Mouse (Mus musculus): ENCODE measurements at regions not wholly inside any gene's neighbourhood (a gene's known extent, or its start where the extent isn't known, plus 50 kb on each side); places are given as distances from the start of the nearest gene placed in this dataset.
A peak's percentile ranks its signal among the peaks of the same experiment; 100 is the strongest.

DNA sequence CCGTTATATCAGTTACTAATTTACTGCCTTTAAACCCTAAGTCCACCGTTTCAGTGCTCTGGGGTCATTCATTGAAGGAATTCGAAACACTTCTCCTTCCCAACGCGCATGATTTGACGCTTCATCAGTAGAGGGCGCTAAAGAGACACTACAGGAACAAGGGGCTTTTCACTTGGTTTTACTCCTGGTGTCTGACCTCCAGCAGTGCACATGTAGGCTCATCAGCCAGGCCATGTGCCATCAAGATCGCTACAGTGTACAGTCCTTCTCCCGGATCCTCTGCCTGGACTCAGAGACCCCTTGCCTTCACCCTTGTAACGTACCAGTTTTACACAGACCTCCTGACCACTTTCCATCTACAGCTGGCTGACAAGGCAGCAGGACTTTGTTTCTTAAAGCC lies 250.7 kb upstream of the Tsc22d2 start:
- Histone ChIP-seq H3K4me1 (ENCODE audit: control insufficient read depth, insufficient read depth, low read length) (no peaks in the 10 kb centered on the region), H3K4me3 (ENCODE audit: insufficient read depth, low read length) (no peak overlapping the region), H3K27ac (ENCODE audit: insufficient read depth, low read length) (no peak overlapping the region)
- TF ChIP-seq CTCF (IDR thresholded peaks at IDR 0.05; ENCODE audit: extremely low read depth, insufficient read depth, low read length) (peak; percentile 91), POLR2A (IDR thresholded peaks at IDR 0.05; ENCODE audit: extremely low read depth, insufficient read depth, low read length) (no peak)

DNA sequence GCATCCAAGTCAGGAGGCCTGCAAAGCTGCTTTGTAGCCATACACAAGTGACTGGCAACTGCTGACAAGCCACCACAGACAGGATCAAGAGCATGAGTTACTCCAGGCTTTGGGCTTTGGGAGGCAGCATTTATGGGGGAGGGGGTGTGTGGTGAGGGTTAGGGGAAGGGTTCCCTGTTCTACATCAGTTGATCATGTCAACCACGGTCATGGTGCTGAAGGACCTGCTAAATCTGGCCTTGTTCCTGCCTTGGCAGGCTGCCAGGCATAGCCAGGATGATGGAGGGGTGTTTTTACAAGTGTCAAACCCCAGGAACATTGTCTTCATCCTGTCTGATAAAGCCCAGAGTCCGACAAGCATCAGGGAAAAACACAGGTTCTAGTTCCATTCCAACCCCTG lies 247.9 kb upstream of the Tsc22d2 start:
- no peak for TF ChIP-seq CTCF (IDR thresholded peaks at IDR 0.05; ENCODE audit: extremely low read depth, insufficient read depth, low read length)
- TF ChIP-seq POLR2A (IDR thresholded peaks at IDR 0.05; ENCODE audit: extremely low read depth, insufficient read depth, low read length): no peak
- Histone ChIP-seq H3K27ac (ENCODE audit: insufficient read depth, low read length) (no peak overlapping the region), H3K4me1 (ENCODE audit: control insufficient read depth, insufficient read depth, low read length) (no peaks in the 10 kb centered on the region), H3K4me3 (ENCODE audit: insufficient read depth, low read length) (no peak overlapping the region)

DNA sequence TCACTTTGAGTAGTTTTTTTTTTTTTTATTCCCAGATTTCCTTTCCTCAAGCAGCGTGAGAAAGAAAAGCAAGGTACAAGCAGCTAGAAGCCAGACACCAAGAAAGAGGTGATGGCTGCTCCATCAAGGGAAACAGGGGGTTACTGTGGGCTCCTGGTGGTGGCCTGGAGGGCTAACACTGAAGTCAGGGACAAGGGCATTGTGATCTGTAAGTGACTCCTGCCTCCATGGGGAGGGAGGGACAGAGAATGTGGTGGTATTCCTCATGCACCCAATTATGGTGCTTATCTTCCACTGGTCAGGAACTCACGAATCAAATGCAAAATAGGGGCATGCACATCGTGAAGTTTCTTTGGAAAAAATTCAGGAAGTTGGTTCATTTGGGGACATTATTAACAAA lies 247.4 kb upstream of the Tsc22d2 start:
- H3K27ac ChIP-seq (ENCODE audit: insufficient read depth, low read length): no peak overlapping the region
- no peak for TF ChIP-seq POLR2A (IDR thresholded peaks at IDR 0.05; ENCODE audit: extremely low read depth, insufficient read depth, low read length)
- no peak for TF ChIP-seq CTCF (IDR thresholded peaks at IDR 0.05; ENCODE audit: extremely low read depth, insufficient read depth, low read length)
- no peak overlapping the region for H3K4me3 ChIP-seq (ENCODE audit: insufficient read depth, low read length)
- H3K4me1 ChIP-seq (ENCODE audit: control insufficient read depth, insufficient read depth, low read length): no peaks in the 10 kb centered on the region

DNA sequence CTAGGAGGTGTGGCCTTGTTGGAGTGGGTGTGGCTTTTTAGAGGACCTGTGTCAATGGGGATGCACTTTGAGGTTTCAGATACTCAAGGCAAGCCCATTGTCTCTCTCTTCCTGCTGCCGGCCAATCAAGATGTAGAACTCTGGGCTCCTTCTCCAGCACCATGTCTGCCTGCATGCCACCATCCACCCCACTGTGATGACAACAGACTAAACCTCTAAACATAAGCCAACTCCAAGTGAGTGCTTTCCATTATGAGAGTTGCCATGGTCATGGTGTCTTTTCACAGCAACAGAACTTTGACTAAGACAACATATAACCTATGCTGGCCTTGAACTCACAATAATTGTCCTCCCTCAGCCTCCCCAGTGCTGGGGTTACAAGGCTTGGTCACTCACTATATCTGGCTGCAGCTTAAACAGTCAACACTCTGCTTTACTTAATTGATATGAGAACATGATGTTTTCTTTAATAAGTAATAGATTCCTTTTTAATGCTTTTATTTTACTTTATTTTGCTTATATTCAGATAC lies 246.7 kb upstream of the Tsc22d2 start:
- Histone ChIP-seq H3K4me1 (ENCODE audit: control insufficient read depth, insufficient read depth, low read length) (no peaks in the 10 kb centered on the region), H3K27ac (ENCODE audit: insufficient read depth, low read length) (no peak overlapping the region), H3K4me3 (ENCODE audit: insufficient read depth, low read length) (no peak overlapping the region)
- TF ChIP-seq CTCF (IDR thresholded peaks at IDR 0.05; ENCODE audit: extremely low read depth, insufficient read depth, low read length) (no peak), POLR2A (IDR thresholded peaks at IDR 0.05; ENCODE audit: extremely low read depth, insufficient read depth, low read length) (no peak)

DNA sequence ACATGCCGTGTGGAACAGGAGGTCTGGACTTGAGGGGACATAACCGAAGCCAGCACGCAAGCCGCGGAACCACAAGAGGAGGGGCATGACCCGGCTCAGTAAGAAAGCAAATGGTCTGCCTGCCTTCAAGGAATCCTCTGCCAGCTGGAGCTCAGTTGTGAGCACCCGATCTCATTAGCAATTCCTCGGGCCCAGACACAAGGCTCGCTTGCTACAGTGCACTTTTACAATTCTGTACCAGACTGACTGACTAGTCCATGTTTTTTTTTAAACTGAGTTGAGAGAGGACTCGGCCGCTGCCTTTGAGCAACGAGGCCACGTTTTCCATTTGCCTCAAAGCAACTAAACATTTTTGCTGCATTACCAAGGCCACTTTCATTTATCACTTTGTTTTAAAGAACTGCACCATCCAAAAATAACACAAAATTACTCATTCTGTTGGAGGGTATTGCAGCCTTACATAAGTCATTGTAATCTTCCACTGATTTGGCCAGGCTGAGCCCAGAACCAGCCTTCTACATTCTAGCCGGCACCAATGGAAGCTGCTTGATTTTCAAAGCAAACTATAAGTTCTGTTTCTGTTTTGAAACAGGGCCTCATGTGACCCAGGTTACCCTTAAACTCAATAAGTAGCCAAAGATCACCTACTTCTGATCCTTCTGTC lies 245.9 kb upstream of the Tsc22d2 start:
- Histone ChIP-seq H3K4me3 (ENCODE audit: insufficient read depth, low read length) (no peak overlapping the region), H3K4me1 (ENCODE audit: control insufficient read depth, insufficient read depth, low read length) (no peaks in the 10 kb centered on the region), H3K27ac (ENCODE audit: insufficient read depth, low read length) (no peak overlapping the region)
- no peak for TF ChIP-seq POLR2A (IDR thresholded peaks at IDR 0.05; ENCODE audit: extremely low read depth, insufficient read depth, low read length)
- no peak for TF ChIP-seq CTCF (IDR thresholded peaks at IDR 0.05; ENCODE audit: extremely low read depth, insufficient read depth, low read length)

DNA sequence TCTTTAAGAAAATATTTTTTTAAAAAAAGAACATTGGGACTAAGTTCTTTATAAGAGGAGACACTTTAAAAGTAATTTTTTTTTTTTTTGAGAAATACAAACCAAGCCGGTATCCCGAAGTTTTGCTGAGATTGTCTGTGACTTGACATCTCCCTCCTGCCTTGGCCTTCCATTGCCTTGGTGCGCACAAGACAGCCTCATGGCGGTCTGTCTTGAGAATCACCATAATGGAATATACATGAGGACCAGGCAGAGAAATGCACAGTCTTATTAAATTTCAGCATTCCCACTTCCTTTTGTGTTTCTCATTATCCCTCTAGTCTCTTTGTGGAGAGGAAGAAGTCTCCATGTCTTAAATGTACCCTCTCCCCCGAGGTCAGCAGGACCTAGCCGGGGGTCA lies 244.7 kb upstream of the Tsc22d2 start:
- Histone ChIP-seq H3K4me1 (ENCODE audit: control insufficient read depth, insufficient read depth, low read length) (no peaks in the 10 kb centered on the region), H3K27ac (ENCODE audit: insufficient read depth, low read length) (no peak overlapping the region), H3K4me3 (ENCODE audit: insufficient read depth, low read length) (no peak overlapping the region)
- TF ChIP-seq POLR2A (IDR thresholded peaks at IDR 0.05; ENCODE audit: extremely low read depth, insufficient read depth, low read length) (no peak), CTCF (IDR thresholded peaks at IDR 0.05; ENCODE audit: extremely low read depth, insufficient read depth, low read length) (no peak)

DNA sequence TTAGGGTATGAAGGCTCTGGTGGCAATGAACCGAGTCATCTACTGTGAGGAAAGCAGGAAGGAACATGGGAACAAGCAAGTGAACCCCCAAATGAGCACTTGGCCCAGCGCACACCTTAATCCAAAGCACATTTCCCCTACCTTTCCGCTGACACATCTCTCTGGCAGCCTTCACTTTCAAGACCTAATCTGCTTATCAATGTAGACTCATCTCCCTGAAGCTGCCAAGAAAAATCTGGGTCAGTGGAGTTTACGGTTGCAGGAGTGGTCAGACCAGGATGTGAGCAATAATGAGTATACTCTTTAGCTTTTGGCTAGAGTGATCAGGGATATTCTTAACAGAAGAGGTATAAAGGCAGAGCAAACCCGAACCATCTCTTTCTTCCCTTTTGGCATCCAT lies 242.4 kb upstream of the Tsc22d2 start:
- Histone ChIP-seq H3K27ac (ENCODE audit: insufficient read depth, low read length) (no peak overlapping the region), H3K4me3 (ENCODE audit: insufficient read depth, low read length) (no peak overlapping the region), H3K4me1 (ENCODE audit: control insufficient read depth, insufficient read depth, low read length) (no peaks in the 10 kb centered on the region)
- TF ChIP-seq CTCF (IDR thresholded peaks at IDR 0.05; ENCODE audit: extremely low read depth, insufficient read depth, low read length) (no peak), POLR2A (IDR thresholded peaks at IDR 0.05; ENCODE audit: extremely low read depth, insufficient read depth, low read length) (no peak)

DNA sequence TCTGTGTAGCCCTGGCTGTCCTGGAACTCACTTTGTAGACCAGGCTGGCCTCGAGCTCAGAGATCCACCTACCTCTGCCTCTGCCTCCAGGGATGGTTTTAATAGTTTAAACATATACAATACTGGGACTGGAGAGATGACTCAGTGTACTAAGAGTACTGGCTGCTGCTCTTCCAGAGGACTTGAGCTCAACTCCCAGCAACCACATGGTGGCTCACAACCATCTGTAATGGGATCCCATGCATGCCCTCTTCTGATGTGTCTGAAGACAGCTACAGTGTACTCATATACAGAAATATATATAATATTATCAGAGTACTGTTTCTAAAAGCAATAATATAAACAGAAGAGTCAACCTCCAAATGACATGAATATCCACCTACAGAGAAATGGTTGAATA lies 240.7 kb upstream of the Tsc22d2 start:
- no peak for TF ChIP-seq POLR2A (IDR thresholded peaks at IDR 0.05; ENCODE audit: extremely low read depth, insufficient read depth, low read length)
- TF ChIP-seq CTCF (IDR thresholded peaks at IDR 0.05; ENCODE audit: extremely low read depth, insufficient read depth, low read length): no peak
- Histone ChIP-seq H3K27ac (ENCODE audit: insufficient read depth, low read length) (no peak overlapping the region), H3K4me1 (ENCODE audit: control insufficient read depth, insufficient read depth, low read length) (no peaks in the 10 kb centered on the region), H3K4me3 (ENCODE audit: insufficient read depth, low read length) (no peak overlapping the region)

DNA sequence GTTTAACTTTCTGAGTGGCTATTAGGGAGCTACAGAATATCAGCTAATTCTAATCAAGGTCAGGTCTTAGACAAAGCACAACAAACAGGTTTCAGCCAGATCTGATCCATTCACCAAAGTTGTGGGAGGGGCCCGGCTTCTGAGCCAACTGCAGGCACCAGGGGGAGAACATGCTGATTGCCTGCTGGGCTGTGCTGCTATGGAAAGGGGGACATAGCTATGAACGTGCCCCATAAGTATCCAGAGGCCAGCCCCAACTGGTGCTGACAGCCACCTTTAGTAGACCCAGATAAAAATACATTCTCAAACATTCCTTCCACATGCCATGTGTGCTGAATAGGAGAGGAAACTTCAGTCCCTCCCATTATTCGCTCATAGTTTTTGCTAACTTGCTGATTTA lies 232.8 kb upstream of the Tsc22d2 start:
- TF ChIP-seq POLR2A (IDR thresholded peaks at IDR 0.05; ENCODE audit: extremely low read depth, insufficient read depth, low read length): no peak
- TF ChIP-seq CTCF (IDR thresholded peaks at IDR 0.05; ENCODE audit: extremely low read depth, insufficient read depth, low read length): no peak
- Histone ChIP-seq H3K4me1 (ENCODE audit: control insufficient read depth, insufficient read depth, low read length) (no peaks in the 10 kb centered on the region), H3K27ac (ENCODE audit: insufficient read depth, low read length) (no peak overlapping the region), H3K4me3 (ENCODE audit: insufficient read depth, low read length) (no peak overlapping the region)

DNA sequence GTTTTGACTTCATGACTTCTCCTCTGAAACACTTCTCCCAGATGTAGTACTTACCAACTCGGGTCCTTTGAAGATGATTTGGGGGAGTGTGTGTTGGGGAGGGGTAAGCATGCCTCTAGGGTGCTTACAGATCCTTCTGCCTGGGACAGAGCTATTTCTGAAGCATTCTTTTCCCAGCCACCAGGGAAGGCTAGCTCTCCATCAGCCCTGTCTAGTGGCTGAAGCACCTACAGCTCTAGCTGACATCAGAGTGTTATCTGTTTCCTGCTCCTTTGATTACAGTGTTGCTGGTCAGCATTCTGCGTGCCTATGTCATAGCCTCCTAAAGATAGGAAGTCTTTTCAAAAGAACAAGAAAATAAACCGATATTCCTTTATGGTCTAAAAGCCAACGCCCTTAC lies 232.2 kb upstream of the Tsc22d2 start:
- H3K4me1 ChIP-seq (ENCODE audit: control insufficient read depth, insufficient read depth, low read length): no peaks in the 10 kb centered on the region
- H3K4me3 ChIP-seq (ENCODE audit: insufficient read depth, low read length): no peak overlapping the region
- TF ChIP-seq CTCF (IDR thresholded peaks at IDR 0.05; ENCODE audit: extremely low read depth, insufficient read depth, low read length) (no peak), POLR2A (IDR thresholded peaks at IDR 0.05; ENCODE audit: extremely low read depth, insufficient read depth, low read length) (no peak)
- no peak overlapping the region for H3K27ac ChIP-seq (ENCODE audit: insufficient read depth, low read length)
